Mouse (Mus musculus): ENCODE data around the gene Fam83d. TPM values are rescaled to one million over a fixed set of nuclear protein-coding genes. Genes with fewer than 3 reads are reported as not detected.
"Not testable (repeated sequence)": the region's sequence is repeated elsewhere in the genome, so short reads cannot be mapped to it uniquely, and the experiment has no call there.

Gene Fam83d
- polyA plus RNA-seq, 1 experiment from 2014 or later = 55.1 TPM

- WGBS = 51% methylated on average over 3 of the region's 3 CpGs
- no peak for ATAC-seq (ENCODE audit: low FRiP score, low TSS enrichment)
- H3K9me3 ChIP-seq (ENCODE audit: low read length) = no peaks in the 10 kb centered on the region
These were observed 37.0 kb upstream of the Fam83d start for GRCm38 (mm10) chr2:158730896-158731295.

GRCm38 (mm10) chr2:158732521-158732920 lies 35.4 kb upstream of the Fam83d start:
- H3K27me3 ChIP-seq (ENCODE audit: insufficient read depth, low read length) = no peaks in the 10 kb centered on the region
- ATAC-seq (ENCODE audit: low FRiP score, low TSS enrichment) = no peak
- 66% methylated on average over 9 of the region's 9 CpGs for WGBS
- H3K4me3 ChIP-seq (ENCODE audit: low read length) = no peak overlapping the region
- H3K9me3 ChIP-seq (ENCODE audit: low read length) = no peaks in the 10 kb centered on the region
- no peaks in the 10 kb centered on the region for H3K36me3 ChIP-seq (ENCODE audit: insufficient read depth, low read length)
- H3K27ac ChIP-seq (ENCODE audit: low read length) = no peak overlapping the region
- no peaks in the 10 kb centered on the region for H3K4me1 ChIP-seq (ENCODE audit: insufficient read depth, low read length)
- H3K4me2 ChIP-seq (replicated peaks; ENCODE audit: low read depth, low read length) = no peak overlapping the region
- H3K9ac ChIP-seq (replicated peaks; ENCODE audit: low read length) = no peak overlapping the region

More at GRCm38 (mm10) chr2:158730896-158731295, 37.0 kb upstream of the Fam83d start:
- Histone ChIP-seq H3K9ac (replicated peaks; ENCODE audit: low read length) (no peak overlapping the region), H3K4me1 (ENCODE audit: insufficient read depth, low read length) (no peaks in the 10 kb centered on the region), H3K27me3 (ENCODE audit: insufficient read depth, low read length) (no peaks in the 10 kb centered on the region), H3K27ac (ENCODE audit: low read length) (no peak overlapping the region), H3K4me2 (replicated peaks; ENCODE audit: low read depth, low read length) (no peak overlapping the region), H3K36me3 (ENCODE audit: insufficient read depth, low read length) (no peaks in the 10 kb centered on the region), H3K4me3 (ENCODE audit: low read length) (no peak overlapping the region)

GRCm38 (mm10) chr2:158733136-158733535 lies 34.8 kb upstream of the Fam83d start:
- no peak overlapping the region for H3K27ac ChIP-seq (ENCODE audit: low read length)
- H3K9ac ChIP-seq (replicated peaks; ENCODE audit: low read length) = no peak overlapping the region
- H3K4me2 ChIP-seq (replicated peaks; ENCODE audit: low read depth, low read length) = no peak overlapping the region
- no peak overlapping the region for H3K4me3 ChIP-seq (ENCODE audit: low read length)
- H3K36me3 ChIP-seq (ENCODE audit: insufficient read depth, low read length) = no peaks in the 10 kb centered on the region
- no peaks in the 10 kb centered on the region for H3K27me3 ChIP-seq (ENCODE audit: insufficient read depth, low read length)
- ATAC-seq (ENCODE audit: low FRiP score, low TSS enrichment) = no peak
- 51% methylated on average over 4 of the region's 4 CpGs for WGBS
- no peaks in the 10 kb centered on the region for H3K9me3 ChIP-seq (ENCODE audit: low read length)
- H3K4me1 ChIP-seq (ENCODE audit: insufficient read depth, low read length) = no peaks in the 10 kb centered on the region

GRCm38 (mm10) chr2:158733914-158734313 lies 34.0 kb upstream of the Fam83d start:
- H3K27ac ChIP-seq (ENCODE audit: low read length) = peak overlapping the region; percentile 34; the same call in 1 of the 2 replicates
- H3K9me3 ChIP-seq (ENCODE audit: low read length) = no peaks in the 10 kb centered on the region
- H3K4me2 ChIP-seq (replicated peaks; ENCODE audit: low read depth, low read length) = no peak overlapping the region
- no peaks in the 10 kb centered on the region for H3K27me3 ChIP-seq (ENCODE audit: insufficient read depth, low read length)
- no peaks in the 10 kb centered on the region for H3K4me1 ChIP-seq (ENCODE audit: insufficient read depth, low read length)
- H3K36me3 ChIP-seq (ENCODE audit: insufficient read depth, low read length) = no peaks in the 10 kb centered on the region
- no peak overlapping the region for H3K9ac ChIP-seq (replicated peaks; ENCODE audit: low read length)
- H3K4me3 ChIP-seq (ENCODE audit: low read length) = no peak overlapping the region
- ATAC-seq (ENCODE audit: low FRiP score, low TSS enrichment) = no peak
- 79% methylated on average over 6 of the region's 6 CpGs for WGBS

- Histone ChIP-seq H3K4me3 (ENCODE audit: low read length) (no peak overlapping the region), H3K27ac (ENCODE audit: low read length) (peak overlapping the region; percentile 34; the same call in 1 of the 2 replicates)
These were observed 33.3 kb upstream of the Fam83d start for GRCm38 (mm10) chr2:158734500-158735152.

GRCm38 (mm10) chr2:158735340-158735739 lies 32.6 kb upstream of the Fam83d start:
- no peak overlapping the region for H3K4me3 ChIP-seq (ENCODE audit: low read length)
- no peak overlapping the region for H3K9ac ChIP-seq (replicated peaks; ENCODE audit: low read length)
- H3K27me3 ChIP-seq (ENCODE audit: insufficient read depth, low read length) = no peaks in the 10 kb centered on the region
- no peak for ATAC-seq (ENCODE audit: low FRiP score, low TSS enrichment)
- no peak overlapping the region for H3K4me2 ChIP-seq (replicated peaks; ENCODE audit: low read depth, low read length)
- no peaks in the 10 kb centered on the region for H3K9me3 ChIP-seq (ENCODE audit: low read length)
- no peaks in the 10 kb centered on the region for H3K4me1 ChIP-seq (ENCODE audit: insufficient read depth, low read length)
- no peak overlapping the region for H3K27ac ChIP-seq (ENCODE audit: low read length)
- WGBS = 67% methylated on average over 8 of the region's 8 CpGs
- H3K36me3 ChIP-seq (ENCODE audit: insufficient read depth, low read length) = no peaks in the 10 kb centered on the region

More at GRCm38 (mm10) chr2:158734500-158735152, 33.3 kb upstream of the Fam83d start:
- no peak overlapping the region for H3K9ac ChIP-seq (replicated peaks; ENCODE audit: low read length)
- H3K27me3 ChIP-seq (ENCODE audit: insufficient read depth, low read length) = no peaks in the 10 kb centered on the region
- no peak overlapping the region for H3K4me2 ChIP-seq (replicated peaks; ENCODE audit: low read depth, low read length)
- H3K4me1 ChIP-seq (ENCODE audit: insufficient read depth, low read length) = no peaks in the 10 kb centered on the region
- no peak for ATAC-seq (ENCODE audit: low FRiP score, low TSS enrichment)
- no peaks in the 10 kb centered on the region for H3K36me3 ChIP-seq (ENCODE audit: insufficient read depth, low read length)
- WGBS = 76% methylated on average over 7 of the region's 7 CpGs
- H3K9me3 ChIP-seq (ENCODE audit: low read length) = no peaks in the 10 kb centered on the region

- not testable (repeated sequence) for H3K9ac ChIP-seq (replicated peaks; ENCODE audit: low read length); H3K9me3 ChIP-seq (ENCODE audit: low read length); H3K27me3 ChIP-seq (ENCODE audit: insufficient read depth, low read length); H3K4me1 ChIP-seq (ENCODE audit: insufficient read depth, low read length); H3K27ac ChIP-seq (ENCODE audit: low read length); H3K36me3 ChIP-seq (ENCODE audit: insufficient read depth, low read length); H3K4me3 ChIP-seq (ENCODE audit: low read length); ATAC-seq (ENCODE audit: low FRiP score, low TSS enrichment); H3K4me2 ChIP-seq (replicated peaks; ENCODE audit: low read depth, low read length)
- WGBS = 90% methylated on average over 4 of the region's 4 CpGs
These were observed 31.6 kb upstream of the Fam83d start for GRCm38 (mm10) chr2:158736247-158736646.

GRCm38 (mm10) chr2:158738591-158738990 lies 29.3 kb upstream of the Fam83d start:
- H3K27ac ChIP-seq (ENCODE audit: low read length) = no peak overlapping the region
- H3K27me3 ChIP-seq (ENCODE audit: insufficient read depth, low read length) = no peaks in the 10 kb centered on the region
- H3K9me3 ChIP-seq (ENCODE audit: low read length) = no peaks in the 10 kb centered on the region
- ATAC-seq (ENCODE audit: low FRiP score, low TSS enrichment) = no peak
- WGBS = 91% methylated on average over 11 of the region's 11 CpGs
- peaks cover 16% of the 10 kb centered on the region for H3K36me3 ChIP-seq (ENCODE audit: insufficient read depth, low read length)
- H3K4me3 ChIP-seq (ENCODE audit: low read length) = no peak overlapping the region
- H3K4me1 ChIP-seq (ENCODE audit: insufficient read depth, low read length) = no peaks in the 10 kb centered on the region
- no peak overlapping the region for H3K4me2 ChIP-seq (replicated peaks; ENCODE audit: low read depth, low read length)
- no peak overlapping the region for H3K9ac ChIP-seq (replicated peaks; ENCODE audit: low read length)

GRCm38 (mm10) chr2:158739113-158739512 lies 28.8 kb upstream of the Fam83d start:
- Histone ChIP-seq H3K4me3 (ENCODE audit: low read length) (no peak overlapping the region), H3K27me3 (ENCODE audit: insufficient read depth, low read length) (no peaks in the 10 kb centered on the region), H3K4me1 (ENCODE audit: insufficient read depth, low read length) (no peaks in the 10 kb centered on the region), H3K9ac (replicated peaks; ENCODE audit: low read length) (no peak overlapping the region), H3K27ac (ENCODE audit: low read length) (no peak overlapping the region), H3K36me3 (ENCODE audit: insufficient read depth, low read length) (peaks cover 16% of the 10 kb centered on the region), H3K9me3 (ENCODE audit: low read length) (no peaks in the 10 kb centered on the region), H3K4me2 (replicated peaks; ENCODE audit: low read depth, low read length) (no peak overlapping the region)
- 55% methylated on average over 3 of the region's 3 CpGs for WGBS
- peak; percentile 66 for ATAC-seq (ENCODE audit: low FRiP score, low TSS enrichment)

- H3K27ac ChIP-seq (ENCODE audit: low read length) = no peak overlapping the region
- H3K36me3 ChIP-seq (ENCODE audit: insufficient read depth, low read length) = peaks cover 16% of the 10 kb centered on the region
- H3K4me3 ChIP-seq (ENCODE audit: low read length) = no peak overlapping the region
- WGBS = 61% methylated on average over 9 of the region's 9 CpGs
- no peaks in the 10 kb centered on the region for H3K27me3 ChIP-seq (ENCODE audit: insufficient read depth, low read length)
- H3K4me1 ChIP-seq (ENCODE audit: insufficient read depth, low read length) = no peaks in the 10 kb centered on the region
- ATAC-seq (ENCODE audit: low FRiP score, low TSS enrichment) = no peak
- H3K4me2 ChIP-seq (replicated peaks; ENCODE audit: low read depth, low read length) = no peak overlapping the region
- H3K9ac ChIP-seq (replicated peaks; ENCODE audit: low read length) = no peak overlapping the region
- no peaks in the 10 kb centered on the region for H3K9me3 ChIP-seq (ENCODE audit: low read length)
These were observed 26.8 kb upstream of the Fam83d start for GRCm38 (mm10) chr2:158741011-158741501.
